Mouse (Mus musculus) urinary bladder, postnatal 14 days (tissue): ENCODE results near the gene Tanc2.

Source experiments
- DNase-seq: peaks from one replicate; pipeline ENCODE4 v3.0.0; 2021; ENCODE audit warnings: low spot score

Tanc2 gene

GRCm38 (mm10) chr11:105589877-105590641 lies at the start of gene Tanc2:
TSS of gene Tanc2 (plus strand) at chr11:105589986.
- DNase-seq = peak; percentile 47

- DNase-seq = no peak
Measured at GRCm38 (mm10) chr11:105540781-105541180, 49.0 kb upstream of the Tanc2 start.

DNA sequence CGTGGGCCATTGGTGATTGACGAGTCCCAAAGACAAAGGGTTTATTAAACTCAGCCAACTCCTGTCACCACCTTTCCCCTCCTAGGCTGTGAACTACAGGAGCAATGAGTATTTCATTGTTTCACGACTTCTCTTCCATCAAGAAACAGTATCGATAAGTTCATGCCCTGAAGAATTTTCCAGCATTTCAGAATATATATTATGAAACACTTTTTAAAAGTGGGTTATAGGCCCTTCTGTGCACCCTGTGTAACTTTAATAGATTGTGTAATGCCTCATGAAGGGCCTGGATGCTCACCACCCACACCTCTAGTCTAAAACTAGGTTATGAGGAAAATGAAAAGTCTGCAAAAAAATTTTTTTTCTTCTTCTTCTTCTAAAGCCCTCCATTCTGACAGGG lies 48.4 kb upstream of the Tanc2 start:
- DNase-seq = no peak

GRCm38 (mm10) chr11:105542129-105542528 lies 47.7 kb upstream of the Tanc2 start:
- DNase-seq = no peak

DNA sequence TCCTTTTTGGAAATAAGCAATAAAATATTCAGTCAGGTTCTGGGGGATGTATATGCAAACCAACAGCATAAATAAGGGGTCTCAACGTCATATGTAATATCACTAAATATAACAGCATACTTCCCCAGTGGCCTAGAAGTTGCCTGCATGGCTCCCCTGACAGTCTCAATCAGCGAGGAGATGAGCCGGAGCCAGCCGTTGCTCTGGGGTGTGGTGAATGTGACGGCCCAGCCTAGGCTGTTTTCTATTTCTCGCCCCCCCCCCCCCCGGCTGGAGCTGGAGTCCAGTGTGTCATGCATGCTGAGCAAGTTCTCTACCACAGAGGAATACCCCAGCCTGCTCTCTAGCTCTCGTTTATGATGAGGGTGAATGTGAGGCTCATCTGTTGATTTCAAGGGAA lies 44.0 kb upstream of the Tanc2 start:
- no peak for DNase-seq

DNA sequence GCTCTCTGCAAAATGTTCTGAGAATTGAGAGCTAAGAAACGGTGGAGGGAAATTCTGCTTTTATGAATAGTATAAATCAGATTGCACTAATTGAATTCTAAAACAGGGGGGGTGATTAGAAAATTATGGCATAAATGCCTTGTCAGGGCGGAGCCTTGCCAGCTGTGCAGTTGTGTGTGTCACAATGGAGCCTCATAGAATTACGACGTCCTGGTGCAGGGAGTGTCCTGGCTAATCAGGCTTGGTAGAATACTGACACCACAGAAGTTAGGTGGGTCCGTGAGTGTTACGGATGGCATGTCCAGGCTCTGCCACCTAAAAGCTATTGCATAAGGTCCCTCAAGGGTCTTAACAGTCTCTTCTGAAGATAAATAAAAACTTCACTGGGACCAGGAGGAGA lies 43.4 kb upstream of the Tanc2 start:
- DNase-seq = no peak

DNA sequence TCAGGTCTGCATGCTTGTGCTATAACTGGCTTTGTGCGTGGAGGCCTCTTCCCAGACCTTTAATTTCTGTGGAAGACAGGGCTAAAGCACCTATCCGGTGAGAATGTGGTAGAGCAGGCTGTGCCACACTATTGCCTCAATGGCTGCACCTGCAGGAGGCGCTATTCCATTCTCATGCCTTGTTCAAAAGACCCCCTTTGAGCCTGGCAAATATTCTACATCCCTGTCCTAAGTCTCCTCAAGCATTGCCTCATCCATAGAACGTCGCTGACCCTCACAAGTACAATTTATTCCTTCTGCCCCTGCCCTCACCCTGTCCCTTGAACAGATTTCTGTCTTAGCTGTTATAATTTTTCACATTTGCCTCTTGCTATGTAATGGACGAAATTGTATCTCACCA lies 41.4 kb upstream of the Tanc2 start:
- no peak for DNase-seq

GRCm38 (mm10) chr11:105549164-105550121 lies 40.3 kb upstream of the Tanc2 start:
- peak; percentile 57 for DNase-seq

DNA sequence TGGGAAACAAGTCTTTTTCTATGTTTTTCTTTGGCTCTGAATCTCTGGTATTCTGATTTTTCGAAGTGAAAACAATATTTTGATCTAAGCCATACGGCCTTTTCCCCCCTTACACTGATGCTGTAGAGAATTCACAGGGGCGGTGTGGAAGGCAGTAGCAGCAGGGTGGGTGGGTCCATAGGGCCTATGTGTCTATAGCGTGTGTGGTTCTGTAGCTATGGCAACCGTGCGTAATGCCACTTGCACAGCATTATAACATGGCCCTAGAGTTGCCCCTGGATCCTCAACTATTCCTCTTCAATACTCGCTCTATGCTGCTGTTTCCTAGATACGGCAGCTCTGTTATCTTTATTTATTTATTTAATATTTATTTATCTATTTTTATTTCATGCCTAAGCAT lies 32.5 kb upstream of the Tanc2 start:
- DNase-seq = no peak

DNA sequence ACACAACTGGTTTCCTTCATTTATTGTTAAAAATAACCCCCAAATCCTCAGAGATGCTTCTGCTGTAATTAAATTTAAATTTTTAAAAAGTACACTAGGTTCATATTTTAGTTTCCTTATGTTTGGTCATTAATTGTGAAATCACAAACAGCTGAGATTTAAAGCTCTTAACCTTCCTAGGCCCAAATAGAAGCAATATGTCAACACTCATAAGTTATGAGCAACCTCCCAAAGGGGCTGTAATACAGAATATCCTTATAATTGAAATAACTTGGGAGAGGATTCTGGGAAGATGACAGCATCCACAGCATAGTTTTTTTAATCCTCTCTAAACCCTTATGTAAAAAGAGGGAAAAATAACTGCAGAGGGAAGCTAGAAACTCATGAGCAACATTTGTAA lies 31.7 kb upstream of the Tanc2 start:
- no peak for DNase-seq

DNA sequence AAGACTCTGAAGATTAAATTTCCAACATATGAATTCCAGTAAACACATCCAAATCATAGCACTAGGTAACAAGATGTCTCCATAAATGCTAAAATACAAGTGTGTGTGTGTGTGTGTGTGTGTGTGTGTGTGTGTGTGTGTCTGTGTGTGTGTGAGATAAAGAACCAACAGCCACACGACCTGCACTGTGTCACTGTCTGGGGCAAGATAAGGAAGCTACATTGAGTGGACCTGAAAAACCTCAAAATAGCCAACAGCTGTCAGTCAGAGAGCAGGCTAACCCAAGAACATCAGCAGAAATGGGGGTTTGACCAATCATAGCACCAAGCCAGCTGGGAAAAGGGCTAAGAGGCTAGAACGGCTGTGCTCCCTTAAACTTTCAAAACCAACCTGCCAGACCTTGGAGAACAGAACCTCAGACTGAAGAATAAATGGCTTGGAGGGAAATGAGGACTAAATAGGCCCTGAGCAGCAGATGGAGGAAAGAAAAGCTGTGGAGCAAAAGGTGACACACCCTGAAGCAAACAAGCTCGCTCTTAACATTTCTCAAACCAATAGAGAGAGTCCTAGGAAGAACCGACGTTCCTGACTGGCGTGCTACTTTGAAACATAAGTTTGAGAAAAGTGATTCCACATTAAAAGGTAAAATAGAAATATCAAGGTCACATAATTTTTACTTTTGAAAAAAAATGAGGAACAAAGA lies 30.8 kb upstream of the Tanc2 start:
- no peak for DNase-seq

- no peak for DNase-seq
Measured at GRCm38 (mm10) chr11:105563546-105563945, 26.2 kb upstream of the Tanc2 start.

- DNase-seq = peak; percentile 10
Measured at GRCm38 (mm10) chr11:105567221-105567641, 22.6 kb upstream of the Tanc2 start.

DNA sequence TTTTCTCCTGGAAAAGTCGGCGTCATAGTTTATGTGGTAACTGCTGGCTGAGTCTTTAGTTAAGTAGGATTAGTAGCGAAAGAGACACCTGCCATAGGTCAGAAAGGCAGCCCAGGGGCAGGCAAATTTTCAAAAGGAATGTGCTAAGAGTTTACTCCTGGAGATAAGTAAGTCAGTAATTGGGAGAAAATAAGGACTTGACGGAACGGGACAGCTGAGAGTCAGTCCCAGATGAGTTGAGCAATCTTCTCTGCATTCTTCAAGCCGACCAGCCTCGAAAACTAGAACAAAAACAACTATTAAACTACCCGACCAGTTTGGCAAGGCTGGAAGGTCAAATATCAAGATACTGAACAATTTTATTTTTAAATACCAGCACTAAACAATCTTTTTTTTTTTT lies 17.8 kb upstream of the Tanc2 start:
- DNase-seq = no peak

GRCm38 (mm10) chr11:105574241-105574640 lies 15.5 kb upstream of the Tanc2 start:
- DNase-seq = peak; percentile 20

- DNase-seq = no peak
Measured at GRCm38 (mm10) chr11:105577211-105577610, 12.6 kb upstream of the Tanc2 start.

- no peak for DNase-seq
Measured at GRCm38 (mm10) chr11:105582020-105582419, 7.8 kb upstream of the Tanc2 start.

DNA sequence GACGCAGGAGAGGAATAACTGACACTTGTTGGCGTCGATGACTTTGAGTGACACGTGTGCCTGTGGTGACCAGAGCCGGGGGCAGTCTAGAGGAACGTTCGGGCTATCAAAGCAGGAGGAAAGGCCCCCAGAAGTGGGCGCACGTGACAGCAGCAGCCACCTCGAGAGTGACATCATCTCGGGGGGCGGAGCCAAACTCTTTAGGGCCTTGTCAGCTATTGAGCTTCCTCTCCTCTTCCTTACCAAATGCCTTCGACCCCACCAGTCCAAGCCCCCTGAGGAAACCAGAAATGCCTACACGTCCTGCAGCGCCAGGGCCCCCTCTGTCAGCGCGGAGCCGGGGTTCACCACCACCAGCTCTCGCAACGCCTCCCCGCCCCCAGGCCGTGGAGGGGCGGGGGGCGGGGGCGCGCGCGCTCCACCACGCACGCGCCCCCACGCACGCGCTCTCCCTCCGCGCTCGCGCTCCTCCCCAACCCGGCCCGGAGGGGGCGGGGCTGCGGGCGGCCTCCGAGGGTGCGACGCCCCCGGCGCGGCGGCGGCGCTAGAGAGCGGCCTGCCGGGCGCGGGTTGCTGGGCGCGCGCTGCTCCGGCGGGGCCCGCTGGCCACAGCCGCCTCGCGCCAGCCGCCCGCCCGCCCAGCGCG lies 432 bp upstream of the Tanc2 start:
- DNase-seq = peak; percentile 85

- DNase-seq = peak; percentile 33
Measured at GRCm38 (mm10) chr11:105591905-105592304, 2.1 kb downstream of the Tanc2 start.

GRCm38 (mm10) chr11:105602177-105602576 lies 12.4 kb downstream of the Tanc2 start:
- no peak for DNase-seq

DNA sequence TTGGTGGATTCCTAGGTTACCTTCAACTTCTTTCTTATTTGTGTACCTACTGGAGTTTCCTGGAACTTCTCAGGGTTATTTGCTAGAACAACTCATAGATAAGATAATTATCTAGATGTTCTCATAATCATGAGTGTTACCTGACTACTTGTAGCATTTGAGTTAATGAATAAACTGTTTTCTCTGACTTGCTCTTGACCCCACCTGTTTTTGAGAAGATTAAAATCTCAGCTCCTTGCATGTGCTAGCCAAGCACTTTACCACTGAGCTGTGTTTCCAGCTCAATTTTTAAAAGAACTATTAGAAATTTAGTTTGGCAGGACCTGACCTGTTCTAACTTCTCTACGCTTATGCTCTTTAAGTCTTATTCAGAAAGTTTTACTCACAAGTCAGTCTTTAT lies 36.4 kb downstream of the Tanc2 start:
- no peak for DNase-seq

DNA sequence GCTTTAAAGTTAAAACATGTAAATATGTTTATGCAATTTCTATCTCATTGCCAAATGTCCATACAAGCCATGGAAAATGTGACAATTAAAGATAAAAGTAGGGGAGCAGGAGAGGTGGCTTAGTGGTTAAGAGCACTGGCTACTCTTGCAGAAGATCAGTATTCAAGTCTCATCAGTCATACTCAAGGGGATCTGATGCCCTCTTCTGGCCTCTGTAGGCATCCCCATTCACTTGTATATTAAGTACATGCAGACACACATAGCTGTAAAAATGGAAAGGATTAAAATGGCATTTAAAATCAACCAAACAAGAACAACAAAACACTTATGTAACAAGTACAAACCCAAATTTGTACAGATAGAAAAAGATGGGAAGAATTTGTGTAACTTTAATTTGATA lies 54.2 kb downstream of the Tanc2 start:
- no peak for DNase-seq
